Mouse (Mus musculus): ENCODE measurements at regions not wholly inside any gene's neighbourhood (a gene's known extent, or its start where the extent isn't known, plus 50 kb on each side); places are given as distances from the start of the nearest gene placed in this dataset.

GRCm38 (mm10) chr17:51262404-51262803, 83.3 kb upstream of the Tbc1d5 start:
- DNase-seq (ENCODE audit: extremely low spot score): no peak

- DNase-seq (ENCODE audit: extremely low spot score): no peak
Measured at GRCm38 (mm10) chr17:51258316-51258715, 79.2 kb upstream of the Tbc1d5 start.

DNA sequence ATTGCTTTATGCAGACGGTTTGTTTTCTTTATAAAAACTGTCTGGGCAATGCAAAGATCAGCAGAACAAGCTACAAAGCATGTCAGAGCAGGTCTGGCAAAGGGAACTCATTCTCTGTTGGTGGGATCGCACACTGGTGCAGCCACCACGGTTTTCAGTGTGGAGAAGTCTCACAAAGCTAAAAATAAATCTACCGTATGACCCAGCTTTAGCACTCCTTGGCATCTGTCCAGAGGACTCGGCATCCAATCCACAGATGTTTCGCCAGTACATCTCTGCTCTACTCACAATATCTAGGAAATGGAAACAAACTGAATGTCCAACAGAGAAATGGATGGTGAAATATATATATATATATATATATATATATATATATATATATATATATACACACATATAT, 69.4 kb upstream of the Tbc1d5 start:
- no peak for DNase-seq (ENCODE audit: extremely low spot score)

- no peak for DNase-seq (ENCODE audit: extremely low spot score)
Measured at GRCm38 (mm10) chr17:51246038-51246437, 66.9 kb upstream of the Tbc1d5 start.

GRCm38 (mm10) chr17:51240360-51240993, 61.3 kb upstream of the Tbc1d5 start:
- no peak for DNase-seq (ENCODE audit: extremely low spot score)

DNA sequence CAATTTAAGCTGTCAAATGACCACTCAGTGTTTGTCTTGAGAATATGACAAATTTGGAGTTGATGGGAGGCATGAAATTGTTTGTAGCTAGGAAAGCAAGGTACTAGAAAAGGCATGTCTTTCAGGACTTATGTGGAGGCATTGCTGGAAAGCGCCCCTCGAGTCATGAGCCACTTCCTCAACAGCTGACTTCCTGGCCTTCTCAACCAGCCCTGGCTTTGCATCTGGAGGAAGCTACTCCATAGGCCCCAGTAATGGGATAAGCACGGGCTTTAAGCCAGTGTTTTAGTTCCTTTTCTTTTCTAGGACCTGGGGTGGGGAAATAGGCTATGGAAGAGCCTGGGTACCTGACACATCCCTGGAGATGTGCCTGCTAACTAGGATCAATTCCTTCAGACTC, 60.3 kb upstream of the Tbc1d5 start:
- no peak for DNase-seq (ENCODE audit: extremely low spot score)
